Mouse (Mus musculus) limb, embryonic 13.5 days (tissue): Measurements from ENCODE around the gene Pced1b. TPM values are rescaled to one million over a fixed set of nuclear protein-coding genes. Genes with fewer than 3 reads are reported as not detected.

Experiments used
- ATAC-seq: fragments of 200-750 bp; cut with Nextera tagmentation; 2 replicates; pipeline ENCODE4 v1.8.0; 2017; ENCODE audit warnings: low read depth, moderate number of reproducible peaks, moderate TSS enrichment; ENCODE audit not compliant: low FRiP score
- H3K27ac ChIP-seq: fragments of 300-500 bp; sonication (generic); 2 replicates; pipeline ENCODE4 v1.5.1; 2015; ENCODE audit warnings: inconsistent platforms, mild to moderate bottlenecking, moderate library complexity
- H3K27me3 ChIP-seq: fragments of 300-500 bp; sonication (generic); 2 replicates; pipeline ENCODE4 v1.6.1; 2015; ENCODE audit warnings: mild to moderate bottlenecking, inconsistent platforms
- H3K36me3 ChIP-seq: fragments of 300-500 bp; sonication (generic); 2 replicates; pipeline ENCODE4 v1.6.1; 2015; ENCODE audit warnings: inconsistent platforms, mild to moderate bottlenecking, moderate library complexity
- H3K4me1 ChIP-seq: fragments of 300-500 bp; sonication (generic); 2 replicates; pipeline ENCODE4 v1.6.1; 2015; ENCODE audit warnings: inconsistent platforms
- H3K4me2 ChIP-seq: fragments of 300-500 bp; sonication (generic); replicated peaks from 2 replicates; pipeline ENCODE4 v1.6.1; 2015; ENCODE audit warnings: inconsistent platforms, mild to moderate bottlenecking, moderate library complexity
- H3K4me3 ChIP-seq: fragments of 300-500 bp; sonication (generic); 2 replicates; pipeline ENCODE4 v1.5.1; 2015; ENCODE audit warnings: moderate library complexity, mild to moderate bottlenecking, inconsistent platforms
- H3K9ac ChIP-seq: fragments of 300-500 bp; sonication (generic); 2 replicates; pipeline ENCODE4 v1.6.1; 2015; ENCODE audit warnings: mild to moderate bottlenecking, inconsistent platforms
- H3K9me3 ChIP-seq: fragments of 300-500 bp; sonication (generic); 2 replicates; pipeline ENCODE4 v1.6.1; 2016; ENCODE audit warnings: inconsistent platforms
- WGBS: fragments of 180-500 bp; shearing (Covaris S2); methylation state at CpG from one replicate; pipeline ENCODE4 v1.1.7; 2015; 5-methylcytosine and 5-hydroxymethylcytosine counted together
- polyA plus RNA-seq: library from polyadenylated mRNA; unstranded; fragments of >200 nt; fragmentation: Nextera tagmentation; extraction: Ambion mirVana; gene quantifications from 2 replicates; pipeline ENCODE4 v1.2.1, GENCODE M21; 2015

The Pced1b gene
- polyA plus RNA-seq, 1 experiment from 2014 or later, result 2.9 TPM

DNA sequence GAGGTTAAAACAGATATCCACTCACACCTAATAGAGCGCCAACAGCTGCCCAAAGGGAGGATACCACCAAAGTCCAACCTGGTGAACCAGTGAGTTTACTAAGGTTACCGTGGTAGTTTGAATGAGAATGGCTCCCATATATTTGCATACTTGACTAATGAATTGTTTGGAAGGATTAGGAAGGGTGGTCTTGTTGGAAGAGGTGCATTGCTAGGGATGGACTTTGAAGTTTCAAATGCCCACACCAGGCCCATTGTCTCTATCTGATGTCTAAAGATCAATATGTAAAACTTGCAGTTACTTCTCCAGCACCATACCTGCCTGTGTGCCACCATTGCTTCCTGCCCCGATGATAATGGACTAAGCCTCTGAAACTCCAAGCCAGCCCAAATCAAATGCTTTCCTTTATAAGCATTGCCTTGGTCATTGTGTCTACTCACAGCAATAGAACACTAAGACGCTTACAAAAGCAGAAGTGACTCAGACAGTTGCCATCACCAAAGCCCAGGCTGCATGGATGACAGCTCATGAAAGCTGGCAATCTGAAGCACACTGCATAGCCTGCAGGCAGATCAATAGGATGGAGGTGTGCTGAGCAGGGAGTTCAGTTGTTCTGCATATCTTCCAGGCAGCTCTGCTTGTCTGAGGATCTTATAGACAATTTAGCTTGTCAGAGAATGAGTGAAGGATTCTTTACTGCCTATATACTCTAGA lies 149.8 kb downstream of the Pced1b start:
- Histone ChIP-seq H3K36me3 (no peaks in the 10 kb centered on the region), H3K9me3 (peaks cover 4% of the 10 kb centered on the region; the same call in 1 of the 2 replicates), H3K4me1 (peaks cover 6% of the 10 kb centered on the region), H3K4me2 (no peak overlapping the region), H3K9ac (no peak overlapping the region), H3K27me3 (no peaks in the 10 kb centered on the region), H3K27ac (no peak overlapping the region), H3K4me3 (no peak overlapping the region)
- 91% methylated on average over 4 of the region's 4 CpGs for WGBS
- no peak for ATAC-seq

DNA sequence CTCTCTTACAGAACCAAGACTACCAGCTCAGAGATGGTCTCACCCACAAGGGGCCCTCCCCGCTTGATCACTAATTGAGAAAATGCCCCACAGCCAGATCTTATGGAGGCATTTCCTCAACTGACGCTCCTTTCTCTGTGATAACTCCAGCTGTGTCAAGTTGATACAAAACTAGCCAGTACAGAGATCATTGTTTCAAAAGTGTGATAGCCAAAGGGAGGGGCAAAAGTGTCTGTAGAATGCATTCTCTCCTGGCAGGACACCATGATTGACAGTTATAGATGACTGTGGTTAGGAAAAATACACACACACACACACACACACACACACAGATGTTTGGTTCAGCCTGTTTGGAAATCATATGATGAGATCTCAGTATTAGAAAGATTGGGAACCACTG lies 150.9 kb downstream of the Pced1b start:
- H3K4me3 ChIP-seq, result no peak overlapping the region
- ATAC-seq, result no peak
- H3K9me3 ChIP-seq, result peaks cover 4% of the 10 kb centered on the region; the same call in 1 of the 2 replicates
- H3K9ac ChIP-seq, result no peak overlapping the region
- no peaks in the 10 kb centered on the region for H3K36me3 ChIP-seq
- no peak overlapping the region for H3K4me2 ChIP-seq
- WGBS, result 78% methylated on average over 2 of the region's 2 CpGs
- H3K27ac ChIP-seq, result no peak overlapping the region
- H3K4me1 ChIP-seq, result peaks cover 6% of the 10 kb centered on the region
- H3K27me3 ChIP-seq, result no peaks in the 10 kb centered on the region

DNA sequence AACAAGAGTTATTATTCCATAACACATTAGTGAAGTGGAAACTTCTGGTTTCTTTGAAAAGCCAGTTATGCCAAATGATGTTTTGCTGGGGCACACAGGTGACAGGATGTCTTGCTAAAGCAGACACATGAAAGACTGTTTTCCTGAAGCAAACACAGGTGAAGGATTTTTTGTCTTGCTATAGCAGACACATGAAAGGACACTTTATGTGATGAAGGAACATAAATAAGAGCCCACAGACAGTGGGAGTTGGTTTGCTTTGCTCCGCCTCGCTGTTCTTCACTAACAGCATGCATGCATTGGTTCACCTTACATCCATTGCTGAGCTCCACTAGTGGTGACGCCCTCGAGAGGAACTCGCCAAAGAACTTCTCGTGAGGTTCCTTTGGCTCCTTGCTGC lies 154.0 kb downstream of the Pced1b start:
- H3K9me3 ChIP-seq, result peaks cover 4% of the 10 kb centered on the region; the same call in 1 of the 2 replicates
- no peak overlapping the region for H3K4me2 ChIP-seq
- WGBS, result 91% methylated on average over 6 of the region's 6 CpGs
- no peak overlapping the region for H3K27ac ChIP-seq
- no peaks in the 10 kb centered on the region for H3K36me3 ChIP-seq
- H3K4me1 ChIP-seq, result no peaks in the 10 kb centered on the region
- H3K4me3 ChIP-seq, result no peak overlapping the region
- ATAC-seq, result no peak
- H3K27me3 ChIP-seq, result no peaks in the 10 kb centered on the region
- H3K9ac ChIP-seq, result no peak overlapping the region

DNA sequence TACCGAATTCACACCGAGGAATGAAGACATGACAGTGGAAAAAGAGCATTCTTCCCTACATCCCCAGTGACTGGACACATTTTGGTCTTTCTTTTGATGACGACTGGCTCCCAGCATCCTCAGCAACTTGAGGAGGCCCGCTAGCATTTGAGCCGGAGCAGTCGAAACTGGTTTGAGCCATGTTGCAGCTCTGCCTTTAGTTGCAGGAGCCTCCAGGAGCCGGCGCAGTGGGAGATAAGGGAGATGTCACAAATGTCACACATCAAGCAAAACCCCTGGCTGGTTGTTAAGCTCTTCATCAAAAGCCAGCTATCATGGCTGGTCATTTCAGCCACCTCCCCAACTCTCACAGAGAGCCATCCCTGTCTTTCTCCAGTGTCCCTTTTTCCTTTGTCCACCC lies 157.6 kb downstream of the Pced1b start:
- 0 out of 2 replicates have a peak, but pooled peaks cover 8% of the 10 kb centered on the region for H3K4me1 ChIP-seq
- H3K9me3 ChIP-seq, result no peaks in the 10 kb centered on the region
- no peak overlapping the region for H3K4me3 ChIP-seq
- no peaks in the 10 kb centered on the region for H3K36me3 ChIP-seq
- H3K9ac ChIP-seq, result no peak overlapping the region
- H3K27ac ChIP-seq, result no peak overlapping the region
- ATAC-seq, result no peak
- H3K27me3 ChIP-seq, result no peaks in the 10 kb centered on the region
- no peak overlapping the region for H3K4me2 ChIP-seq
- WGBS, result 88% methylated on average over 8 of the region's 8 CpGs

DNA sequence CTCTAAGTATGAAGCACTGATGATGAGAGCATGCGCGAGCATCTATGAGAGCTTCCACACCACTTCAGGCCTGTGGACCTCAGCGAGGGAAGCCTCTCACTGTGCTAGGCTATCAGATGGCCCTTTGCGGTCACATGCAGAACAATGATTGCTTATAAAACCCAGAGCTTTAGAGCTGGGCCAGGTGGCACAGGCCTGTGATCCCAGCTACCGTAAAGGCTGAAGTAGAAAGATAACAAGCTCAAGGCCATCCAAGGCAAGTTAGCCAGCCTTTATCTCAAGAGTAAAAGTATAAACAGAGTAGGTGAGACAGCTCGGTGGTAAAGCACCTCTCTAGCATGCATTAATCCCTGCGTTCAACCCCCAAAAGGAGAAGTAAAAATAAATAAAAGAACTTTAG lies 158.1 kb downstream of the Pced1b start:
- H3K4me2 ChIP-seq, result no peak overlapping the region
- H3K9ac ChIP-seq, result no peak overlapping the region
- 79% methylated on average over 7 of the region's 7 CpGs for WGBS
- 0 out of 2 replicates have a peak, but pooled peaks cover 8% of the 10 kb centered on the region for H3K4me1 ChIP-seq
- H3K4me3 ChIP-seq, result no peak overlapping the region
- H3K27ac ChIP-seq, result no peak overlapping the region
- no peaks in the 10 kb centered on the region for H3K36me3 ChIP-seq
- no peaks in the 10 kb centered on the region for H3K9me3 ChIP-seq
- no peak for ATAC-seq
- no peaks in the 10 kb centered on the region for H3K27me3 ChIP-seq

DNA sequence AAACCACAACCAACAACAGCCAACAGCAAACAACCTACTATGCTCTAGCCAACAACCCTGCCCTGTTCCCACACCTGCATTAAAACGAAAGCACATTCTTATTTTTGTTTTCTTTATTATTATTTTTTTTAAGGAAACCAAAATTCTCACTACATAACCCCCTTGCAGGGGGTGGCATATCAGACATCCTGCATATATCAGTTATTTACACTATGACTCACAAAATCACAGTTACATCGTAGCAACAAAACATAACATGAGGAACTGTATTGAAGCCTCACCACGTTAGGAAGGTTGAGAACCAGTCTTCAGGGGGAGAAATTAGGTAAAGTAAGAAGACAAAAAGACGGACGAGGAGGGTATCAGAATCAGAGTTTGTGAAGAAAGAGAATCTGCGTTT lies 159.2 kb downstream of the Pced1b start:
- Histone ChIP-seq H3K4me3 (no peak overlapping the region), H3K9me3 (no peaks in the 10 kb centered on the region), H3K9ac (no peak overlapping the region), H3K27ac (no peak overlapping the region), H3K36me3 (no peaks in the 10 kb centered on the region), H3K4me2 (no peak overlapping the region), H3K27me3 (no peaks in the 10 kb centered on the region), H3K4me1 (0 out of 2 replicates have a peak, but pooled peaks cover 12% of the 10 kb centered on the region)
- ATAC-seq, result no peak
- WGBS, result 82% methylated on average over 6 of the region's 6 CpGs

DNA sequence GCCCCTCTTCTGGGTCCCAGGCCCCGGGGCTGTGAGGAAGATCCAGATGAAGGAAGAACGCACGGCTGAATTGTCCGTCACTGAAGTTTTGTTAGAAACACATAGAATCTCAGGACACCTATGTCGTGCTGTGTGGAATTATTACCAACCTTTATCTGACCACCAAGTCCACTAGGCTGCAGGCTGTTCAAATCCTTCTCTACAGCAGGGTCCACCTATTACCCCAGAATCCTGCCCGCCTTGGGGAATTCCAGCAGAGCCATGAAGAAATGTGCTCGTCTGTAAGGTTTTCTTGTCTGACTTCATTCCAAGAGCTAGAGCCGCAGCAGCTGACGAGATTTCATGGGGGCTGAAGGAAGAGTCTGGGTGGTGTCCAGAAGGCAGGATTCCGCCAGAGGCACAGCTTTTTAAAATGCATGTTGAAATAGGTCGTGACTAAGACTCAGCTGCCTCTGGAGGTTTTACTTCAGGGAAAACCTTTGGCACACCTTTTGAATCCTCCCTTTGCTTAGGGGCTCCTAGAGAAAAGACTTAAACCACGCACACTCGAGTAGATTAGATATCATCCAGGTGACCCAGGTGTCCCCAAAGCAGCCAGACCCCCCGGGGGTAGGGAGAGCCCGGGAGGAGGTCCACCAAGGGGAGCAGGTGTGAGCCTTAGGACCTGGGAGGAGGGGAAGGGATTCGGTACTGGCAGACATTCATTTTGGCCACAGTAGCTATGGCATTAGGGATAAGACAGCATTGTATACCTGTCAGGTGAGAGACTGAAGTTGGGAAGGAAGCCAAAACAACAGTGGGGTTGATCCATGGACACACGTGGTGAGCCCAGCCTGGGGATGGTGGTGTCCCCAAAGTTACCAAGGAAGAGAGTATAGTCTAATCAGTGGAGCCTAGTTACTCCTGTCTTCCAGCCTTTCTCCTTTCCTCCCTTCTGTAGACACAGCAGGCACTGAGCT lies 160.9 kb downstream of the Pced1b start:
- H3K4me1 ChIP-seq, result 0 out of 2 replicates have a peak, but pooled peaks cover 12% of the 10 kb centered on the region
- no peak overlapping the region for H3K4me2 ChIP-seq
- H3K9ac ChIP-seq, result no peak overlapping the region
- H3K4me3 ChIP-seq, result no peak overlapping the region
- 58% methylated on average over 17 of the region's 17 CpGs for WGBS
- H3K36me3 ChIP-seq, result no peaks in the 10 kb centered on the region
- H3K27me3 ChIP-seq, result no peaks in the 10 kb centered on the region
- ATAC-seq, result no peak
- no peaks in the 10 kb centered on the region for H3K9me3 ChIP-seq
- 0 out of 2 replicates have a peak overlapping the region, but pooled peaks have one; percentile 11 for H3K27ac ChIP-seq

DNA sequence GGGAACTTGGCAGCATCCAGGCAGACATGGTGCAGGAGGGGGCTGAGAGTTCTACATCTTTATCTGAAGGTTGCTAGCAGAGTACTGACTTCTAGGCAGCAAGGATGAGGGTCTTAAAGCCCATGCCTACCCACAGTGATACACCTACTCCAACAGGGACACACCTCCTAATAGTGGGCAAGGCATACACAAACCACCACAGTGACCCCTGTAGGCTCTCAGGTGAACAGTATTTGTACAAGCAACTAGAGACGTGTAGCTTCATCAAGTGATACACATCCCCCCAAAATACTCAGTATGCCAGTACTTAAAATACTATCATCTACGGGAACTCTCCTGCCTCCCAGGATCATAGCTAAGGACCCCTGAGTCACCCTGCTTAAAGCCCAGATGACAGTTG lies 164.2 kb downstream of the Pced1b start:
- ATAC-seq, result no peak
- Histone ChIP-seq H3K27ac (no peak overlapping the region), H3K4me1 (0 out of 2 replicates have a peak, but pooled peaks cover 14% of the 10 kb centered on the region), H3K36me3 (no peaks in the 10 kb centered on the region), H3K9ac (no peak overlapping the region), H3K4me3 (no peak overlapping the region), H3K27me3 (no peaks in the 10 kb centered on the region), H3K9me3 (peaks cover 7% of the 10 kb centered on the region), H3K4me2 (no peak overlapping the region)
- 82% methylated on average over 2 of the region's 2 CpGs for WGBS

DNA sequence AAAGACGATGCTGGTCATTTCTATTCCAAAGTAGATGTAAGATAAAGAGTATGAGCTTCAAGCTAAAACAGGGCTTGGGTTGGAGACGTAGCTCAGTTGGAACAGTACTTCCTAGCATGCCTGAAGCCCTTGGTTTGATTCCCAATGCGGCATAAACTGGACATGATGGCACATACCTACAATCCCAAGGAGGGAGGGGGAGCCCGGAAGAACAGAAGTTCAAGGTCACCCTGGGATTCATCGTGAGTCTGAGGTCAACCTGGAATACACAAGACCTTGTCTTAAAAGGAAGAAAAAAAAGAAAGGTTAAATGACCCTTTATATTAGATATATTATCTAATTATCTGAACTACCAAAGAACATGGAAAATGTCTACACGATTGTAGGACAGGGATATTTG lies 164.8 kb downstream of the Pced1b start:
- WGBS, result 89% methylated on average over 6 of the region's 6 CpGs

DNA sequence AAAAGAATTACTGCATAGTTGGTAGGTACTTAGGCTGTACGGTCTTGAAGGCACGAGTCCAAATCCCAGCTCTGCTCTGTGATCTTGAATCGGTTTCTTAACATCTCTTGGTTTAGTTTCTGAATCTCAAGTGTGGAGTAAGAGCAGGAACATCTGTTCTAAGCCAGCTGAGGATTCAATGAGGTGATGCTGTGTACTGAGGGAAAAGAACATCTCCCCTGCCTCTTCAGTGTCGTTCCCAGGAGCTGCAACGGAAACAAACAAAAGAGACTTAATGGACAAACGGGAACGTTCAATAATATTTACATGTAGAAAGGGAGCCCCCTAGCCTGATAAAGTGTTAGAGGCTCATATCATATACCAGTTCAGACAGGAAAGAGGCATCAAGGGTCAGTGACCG lies 165.4 kb downstream of the Pced1b start:
- 92% methylated on average over 8 of the region's 8 CpGs for WGBS
- H3K36me3 ChIP-seq, result no peaks in the 10 kb centered on the region

More for the DNA sequence above, 164.8 kb downstream of the Pced1b start:
- H3K9me3 ChIP-seq, result peaks cover 7% of the 10 kb centered on the region
- H3K9ac ChIP-seq, result no peak overlapping the region
- no peaks in the 10 kb centered on the region for H3K36me3 ChIP-seq
- H3K4me3 ChIP-seq, result no peak overlapping the region
- no peak overlapping the region for H3K27ac ChIP-seq
- ATAC-seq, result no peak
- H3K4me1 ChIP-seq, result 0 out of 2 replicates have a peak, but pooled peaks cover 14% of the 10 kb centered on the region
- H3K27me3 ChIP-seq, result no peaks in the 10 kb centered on the region
- no peak overlapping the region for H3K4me2 ChIP-seq

DNA sequence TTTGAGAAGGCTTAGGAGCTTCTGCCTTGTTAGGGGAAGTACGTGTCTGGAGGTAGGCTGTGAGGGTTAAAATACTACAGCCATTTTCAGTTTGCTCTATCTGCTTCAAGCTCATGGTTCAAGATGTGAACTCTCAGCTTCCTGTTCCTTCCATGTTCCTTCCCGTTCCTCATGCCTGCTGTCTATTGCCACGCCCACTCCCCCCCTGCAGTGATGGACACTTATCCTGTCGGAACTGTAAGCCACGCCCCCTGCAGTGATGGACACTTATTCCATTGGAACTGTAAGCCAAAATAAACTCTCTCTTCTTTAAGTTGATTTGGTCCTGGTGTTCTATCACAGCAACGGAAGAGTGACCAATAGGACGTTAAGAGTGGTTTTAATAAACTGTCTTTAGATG lies 166.0 kb downstream of the Pced1b start:
- no peak overlapping the region for H3K4me3 ChIP-seq
- no peak overlapping the region for H3K9ac ChIP-seq
- H3K27ac ChIP-seq, result no peak overlapping the region
- no peak overlapping the region for H3K4me2 ChIP-seq
- H3K36me3 ChIP-seq, result no peaks in the 10 kb centered on the region
- 84% methylated on average over 7 of the region's 7 CpGs for WGBS
- ATAC-seq, result no peak
- peaks cover 7% of the 10 kb centered on the region for H3K9me3 ChIP-seq
- no peaks in the 10 kb centered on the region for H3K27me3 ChIP-seq
- H3K4me1 ChIP-seq, result 0 out of 2 replicates have a peak, but pooled peaks cover 8% of the 10 kb centered on the region

More for the DNA sequence above, 165.4 kb downstream of the Pced1b start:
- Histone ChIP-seq H3K27me3 (no peaks in the 10 kb centered on the region), H3K4me1 (0 out of 2 replicates have a peak, but pooled peaks cover 13% of the 10 kb centered on the region), H3K4me3 (no peak overlapping the region), H3K9ac (no peak overlapping the region), H3K27ac (no peak overlapping the region), H3K9me3 (peaks cover 7% of the 10 kb centered on the region), H3K4me2 (no peak overlapping the region)
- no peak for ATAC-seq
